ENCODE assay signal across 14 mouse cellular contexts in genomic region chr2:169914903-169915302, GRCm38 (mm10).
DNase-seq lines count a peak whose midpoint lies in the region; ATAC-seq lines count a peak whose summit lies in the region.
"Had no signal": no experiment of that assay in that cellular context is flagged by ENCODE, and none has a peak within 500 bp of the region (broad histone marks: within the 10 kb centered on the region; RNA-seq: fewer than 3 reads in every experiment).

No protein-coding gene starts in this region.

- ATAC-seq in activated CD4-positive, CD25-positive, alpha-beta regulatory T cell, adult 4 months: no peak
- ATAC-seq in erythroblast, adult 5-6 weeks (replicated peaks; ENCODE audit: low FRiP score, poor library complexity, severe bottlenecking): no peak
- ATAC-seq: forebrain, embryonic 15.5 days; intestine, postnatal 0 days had no signal

- DNase-seq in cerebellum, adult 9-10 months: peak; percentile 6
- no peak for DNase-seq in cerebellum, postnatal 10 days
- peak; percentile 24 to 36 for DNase-seq in right cerebral cortex, postnatal 10 days (ENCODE audit: low spot score in 2 of 2)
- DNase-seq in right cerebral cortex, postnatal 25 days: no peak
- peak; percentile 76 for DNase-seq in WW6 (ENCODE audit: low read depth, low spot score)
- DNase-seq in testis, postnatal 10 days (ENCODE audit: low spot score): peak; percentile 54
- DNase-seq: heart, postnatal 14 days; kidney, postnatal 10 days; lung, embryonic 14.5 days; right cerebral cortex, postnatal 14 days had no signal

Comparison
In these comparisons a context has a peak if more than half of its experiments do, and no peak if none do; other contexts are left out.
1. DNase-seq: peak in cerebellum, adult 9-10 months (single experiment), right cerebral cortex, postnatal 10 days (2 of 2), WW6 (single experiment) and testis, postnatal 10 days (single experiment); none in cerebellum, postnatal 10 days (0 of 2) and right cerebral cortex, postnatal 25 days (single experiment).